Mouse (Mus musculus): Measurements from ENCODE around the gene Cmtr1.
"Not testable (repeated sequence)": the region's sequence is repeated elsewhere in the genome, so short reads cannot be mapped to it uniquely, and the experiment has no call there.

Gene Cmtr1

GRCm38 (mm10) chr17:29706981-29707545, 46.7 kb downstream of the Cmtr1 start:
- DNase-seq: no peak

DNA sequence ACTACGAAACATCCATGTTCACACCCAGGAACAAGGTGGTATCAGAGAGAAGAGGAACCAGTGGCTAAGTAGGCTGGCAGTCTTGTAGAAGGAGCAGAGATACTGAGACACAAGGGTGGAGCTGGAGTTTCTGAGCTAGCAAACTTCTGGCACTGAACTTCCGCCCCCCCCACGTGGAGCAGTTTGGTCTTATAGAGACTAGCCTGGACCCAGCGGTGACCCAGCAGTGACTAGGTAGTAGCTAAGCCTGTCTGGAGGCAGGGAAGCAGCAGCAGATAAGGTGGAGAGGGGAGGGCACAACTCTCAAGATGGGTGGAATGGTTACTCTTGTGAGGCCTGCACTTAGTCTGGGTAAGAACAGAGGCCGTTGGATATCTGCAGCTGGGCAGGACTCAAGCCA, 48.4 kb downstream of the Cmtr1 start:
- no peak for DNase-seq

DNA sequence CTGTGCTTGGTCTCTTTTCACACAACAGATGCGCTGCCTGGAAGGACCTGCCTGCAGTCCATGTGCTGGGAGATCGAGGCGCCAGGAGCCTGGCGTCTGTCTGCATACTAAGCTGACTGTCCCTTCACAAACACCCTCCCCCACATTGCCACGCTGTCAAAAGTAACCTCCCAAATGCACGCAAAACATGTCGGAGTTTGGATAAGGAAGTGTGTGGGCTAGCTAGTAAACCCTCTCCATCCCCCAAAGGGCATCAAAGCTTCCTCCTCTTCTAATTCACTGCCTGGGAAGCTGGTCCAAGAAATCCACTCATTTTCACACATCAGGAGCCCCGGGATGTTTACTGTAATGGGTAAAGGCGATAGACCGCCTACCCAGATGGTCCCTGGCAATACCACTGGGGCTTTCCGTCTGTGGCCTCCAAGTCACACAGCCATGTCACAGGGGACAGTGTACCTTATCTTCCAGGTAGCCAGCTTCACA, 50.2 kb downstream of the Cmtr1 start:
- peak; percentile 60 for DNase-seq

DNA sequence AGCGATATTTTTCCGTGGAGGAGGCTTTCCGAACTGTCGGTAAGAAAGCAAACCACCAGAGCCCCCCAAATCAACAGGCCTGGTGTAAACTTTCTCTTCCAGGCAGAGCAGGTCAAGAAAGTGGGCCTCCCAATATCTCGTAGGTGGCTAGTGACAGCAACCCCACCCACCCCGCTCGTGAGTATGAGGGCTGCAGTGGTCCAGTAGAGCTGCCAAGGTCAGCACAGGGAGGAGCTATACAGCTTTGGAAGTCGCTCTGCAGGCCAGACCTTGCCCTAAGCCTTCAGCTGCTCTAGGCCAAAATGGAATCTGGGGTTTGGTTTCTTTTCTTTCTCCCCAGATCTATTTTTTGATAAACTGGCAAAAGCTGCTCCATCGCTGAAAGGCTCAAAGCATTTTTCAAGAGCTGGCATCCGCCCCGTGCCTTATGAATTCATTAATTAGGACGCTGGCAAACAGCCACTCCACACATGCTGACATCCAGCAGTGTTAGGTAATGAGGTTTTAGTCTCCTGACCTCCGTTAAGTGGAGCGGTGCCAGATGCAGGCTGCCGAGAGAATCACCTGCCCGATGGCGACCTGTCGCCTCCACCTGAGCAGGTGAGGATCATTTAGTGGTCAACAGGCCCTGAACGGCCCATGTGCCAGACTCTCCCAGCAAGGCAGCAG, 50.8 kb downstream of the Cmtr1 start:
- DNase-seq: peak; percentile 93

GRCm38 (mm10) chr17:29711745-29712431, 51.5 kb downstream of the Cmtr1 start:
- no peak for DNase-seq

DNA sequence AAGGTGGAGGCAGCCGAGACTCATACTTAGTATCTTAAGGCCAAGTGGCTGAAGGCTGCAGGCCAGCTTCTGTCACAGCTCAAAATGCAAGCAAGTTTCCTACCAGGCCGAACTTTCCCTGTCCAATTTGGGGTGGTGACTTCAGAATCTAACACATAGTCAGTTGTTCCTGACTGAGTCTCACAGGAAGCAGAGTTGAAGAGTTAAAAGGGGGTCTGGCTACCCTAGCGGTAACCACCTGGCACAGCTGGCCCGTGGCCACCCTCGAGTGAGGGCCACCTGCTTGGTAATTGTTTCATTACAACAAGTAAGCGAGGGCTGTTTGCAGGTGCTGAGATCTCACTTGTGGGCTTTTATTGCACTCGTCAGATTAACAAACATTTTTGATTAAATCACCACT, 52.2 kb downstream of the Cmtr1 start:
- no peak for DNase-seq

DNA sequence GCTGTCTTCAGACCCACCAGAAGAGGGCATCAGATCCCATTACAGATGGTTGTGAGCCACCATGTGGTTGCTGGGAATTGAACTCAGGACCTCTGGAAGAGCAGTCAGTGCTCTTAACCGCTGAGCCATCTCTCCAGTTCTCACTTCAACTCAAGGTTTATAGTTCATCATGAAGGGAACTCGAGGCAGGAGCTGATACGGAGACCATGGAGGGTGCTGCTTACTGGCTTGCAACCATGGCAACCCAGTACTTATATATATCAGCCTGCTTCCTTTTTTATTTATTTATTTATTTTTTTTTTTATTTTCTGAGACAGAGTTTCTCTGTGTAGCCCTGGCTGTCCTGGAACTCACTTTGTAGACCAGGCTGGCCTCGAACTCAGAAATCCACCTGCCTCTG, 53.3 kb downstream of the Cmtr1 start:
- not testable (repeated sequence) for DNase-seq

- peak; percentile 96 for DNase-seq
Measured at GRCm38 (mm10) chr17:29716732-29717445, 56.5 kb downstream of the Cmtr1 start, which contains the start of gene Ccdc167. Gene Ccdc167, minus strand, starts transcription at chr17:29717044.

GRCm38 (mm10) chr17:29718660-29719059, 58.3 kb downstream of the Cmtr1 start:
- no peak for DNase-seq

GRCm38 (mm10) chr17:29719628-29720575, 59.5 kb downstream of the Cmtr1 start:
- peak; percentile 89 for DNase-seq

DNA sequence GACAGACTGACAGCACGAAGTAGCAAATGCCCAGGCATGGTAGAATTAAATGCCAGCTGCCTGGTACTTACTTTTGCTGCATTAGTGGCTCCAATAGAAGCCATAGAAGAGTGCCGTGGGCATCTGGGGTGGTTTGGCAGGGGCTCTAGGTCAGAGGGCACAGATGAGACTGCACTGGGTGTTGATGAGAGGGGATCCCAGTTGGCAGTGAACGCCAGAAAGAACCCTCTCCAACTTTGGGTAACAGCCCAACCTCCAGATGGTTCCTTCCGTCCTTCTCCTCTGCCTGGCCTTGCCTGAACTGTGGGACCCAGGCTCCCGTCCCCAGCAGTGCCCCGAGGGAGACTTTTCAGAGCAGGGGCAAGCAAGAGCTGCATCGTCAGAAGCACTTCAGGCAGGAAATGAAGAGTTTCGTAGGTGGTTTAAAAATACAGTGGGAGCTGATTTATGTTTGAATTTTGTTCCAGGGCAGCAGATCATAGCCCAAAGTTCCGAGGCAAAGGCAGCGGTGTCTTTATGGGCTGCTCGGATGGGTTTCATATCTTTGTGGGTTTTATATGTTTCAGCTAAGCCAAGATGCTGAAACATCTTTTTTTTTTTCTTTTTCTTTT, 60.5 kb downstream of the Cmtr1 start:
- DNase-seq: peak; percentile 62

- no peak for DNase-seq
Measured at GRCm38 (mm10) chr17:29724610-29725009, 64.2 kb downstream of the Cmtr1 start.

- no peak for DNase-seq
Measured at GRCm38 (mm10) chr17:29725027-29725620, 64.7 kb downstream of the Cmtr1 start.

DNA sequence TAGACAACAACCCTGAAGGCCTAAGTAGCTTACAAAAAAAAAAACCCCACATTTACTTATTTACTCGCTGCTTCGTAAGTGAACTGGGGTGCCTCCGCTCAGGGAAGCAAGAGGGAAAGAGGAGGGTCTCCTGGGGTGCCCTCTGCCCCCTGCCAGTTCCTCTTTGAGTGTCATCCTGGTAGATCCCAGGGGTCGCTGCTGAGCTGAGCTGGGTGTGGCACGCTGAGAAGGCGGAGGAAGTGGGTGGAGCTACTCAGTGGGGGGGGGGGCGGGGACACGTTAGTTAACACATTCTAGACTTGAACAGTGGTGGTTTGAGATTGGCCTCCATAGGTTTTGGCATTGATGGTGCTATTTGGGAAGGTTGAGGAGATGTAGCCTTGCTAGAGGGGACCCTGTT, 67.7 kb downstream of the Cmtr1 start:
- DNase-seq: no peak

GRCm38 (mm10) chr17:29730510-29731265, 70.3 kb downstream of the Cmtr1 start:
- peak; percentile 81 for DNase-seq

GRCm38 (mm10) chr17:29731266-29731952, 71.0 kb downstream of the Cmtr1 start:
- DNase-seq: peak; percentile 44

- DNase-seq: no peak
Measured at GRCm38 (mm10) chr17:29731953-29732325, 71.5 kb downstream of the Cmtr1 start.

- peak; percentile 59 for DNase-seq
Measured at GRCm38 (mm10) chr17:29732522-29732921, 72.1 kb downstream of the Cmtr1 start.

GRCm38 (mm10) chr17:29736448-29737014, 76.1 kb downstream of the Cmtr1 start:
- DNase-seq: no peak

Measured in cerebellum, adult 11-12 months (tissue).